Mouse (Mus musculus): ENCODE results near the gene Ush1g. TPM values are rescaled to one million over a fixed set of nuclear protein-coding genes. Genes with fewer than 3 reads are reported as not detected.

The Ush1g gene
- total and polyA plus RNA-seq, 3 experiments: not detected

GRCm38 (mm10) chr11:115344967-115345366 lies 23.1 kb upstream of the Ush1g start:
- Histone ChIP-seq H3K79me2 (ENCODE audit: control insufficient read depth, insufficient read depth, low read length, poor library complexity) (no peaks in the 10 kb centered on the region), H3K4me3 (ENCODE audit: control insufficient read depth in 1 of 2, insufficient read depth in 1 of 2, low read depth in 2 of 2, low read length in 2 of 2) (no peak overlapping the region), H3K27ac (ENCODE audit: control insufficient read depth, low read depth, low read length) (no peak overlapping the region), H3K36me3 (ENCODE audit: control insufficient read depth in 1 of 2, insufficient read depth in 2 of 2, low read length in 2 of 2) (peaks cover 0 to 2% of the 10 kb centered on the region in 2 experiments; a peak in 1 of 4 replicates), H3K9me3 (replicated peaks; ENCODE audit: insufficient read depth, low read length) (no peaks in the 10 kb centered on the region), H3K4me1 (ENCODE audit: control insufficient read depth in 1 of 2, insufficient read depth in 2 of 2, low read length in 2 of 2) (peaks cover 0 to 21% of the 10 kb centered on the region in 2 experiments; a peak in 2 of 4 replicates), H3K27me3 (ENCODE audit: control insufficient read depth in 1 of 2, insufficient read depth in 2 of 2, low read length in 2 of 2) (peaks cover 0 to 6% of the 10 kb centered on the region in 2 experiments; a peak in 2 of 4 replicates), H3K9ac (ENCODE audit: control insufficient read depth, low read depth, low read length, poor library complexity, severe bottlenecking) (no peak overlapping the region)
- DNase-seq (ENCODE audit: low read depth, low spot score): peak; percentile 69
- no peak for TF ChIP-seq MAFK (IDR thresholded peaks at IDR 0.05; ENCODE audit: borderline replicate concordance, low read depth, low read length)
- TF ChIP-seq E2F4 (IDR thresholded peaks at IDR 0.05; ENCODE audit: borderline replicate concordance, low read depth, low read length): no peak
- no peak for TF ChIP-seq UBTF (IDR thresholded peaks at IDR 0.05; ENCODE audit: borderline replicate concordance, insufficient read depth, low read depth, low read length)
- no peak for TF ChIP-seq POLR2AphosphoS5 (IDR thresholded peaks at IDR 0.05; ENCODE audit: borderline replicate concordance, low read depth, low read length)
- no peak for TF ChIP-seq CHD2 (IDR thresholded peaks at IDR 0.05; ENCODE audit: low read length)
- TF ChIP-seq NRF1 (IDR thresholded peaks at IDR 0.05; ENCODE audit: insufficient read depth, low read depth, low read length, poor library complexity, severe bottlenecking): no peak
- TF ChIP-seq ZC3H11A (IDR thresholded peaks at IDR 0.05; ENCODE audit: low read depth, low read length): no peak
- no peak for TF ChIP-seq POLR2A (IDR thresholded peaks at IDR 0.05; ENCODE audit: control insufficient read depth in 1 of 2, insufficient read depth in 1 of 2, low read depth in 1 of 2, low read length in 2 of 2, poor library complexity in 1 of 2)
- TF ChIP-seq CHD1 (IDR thresholded peaks at IDR 0.05; ENCODE audit: low read depth, low read length): no peak
- no peak for TF ChIP-seq TCF12 (IDR thresholded peaks at IDR 0.05; ENCODE audit: low read depth, low read length)
- TF ChIP-seq GABPA (IDR thresholded peaks at IDR 0.05; ENCODE audit: low read depth, low read length): no peak
- TF ChIP-seq MYC (IDR thresholded peaks at IDR 0.05; ENCODE audit: low read depth, low read length): no peak
- no peak for TF ChIP-seq RAD21 (IDR thresholded peaks at IDR 0.05; ENCODE audit: low read depth, low read length)
- TF ChIP-seq GATA1 (IDR thresholded peaks at IDR 0.05; ENCODE audit: low read depth, low read length): no peak
- TF ChIP-seq SMC3 (IDR thresholded peaks at IDR 0.05; ENCODE audit: low read depth, low read length): no peak
- TF ChIP-seq MAX (IDR thresholded peaks at IDR 0.05; ENCODE audit: low read length): no peak

GRCm38 (mm10) chr11:115341866-115342265 lies 20.0 kb upstream of the Ush1g start:
- H3K79me2 ChIP-seq (ENCODE audit: control insufficient read depth, insufficient read depth, low read length, poor library complexity): no peaks in the 10 kb centered on the region
- H3K27ac ChIP-seq (ENCODE audit: control insufficient read depth, low read depth, low read length): no peak overlapping the region
- H3K4me1 ChIP-seq (ENCODE audit: control insufficient read depth in 1 of 2, insufficient read depth in 2 of 2, low read length in 2 of 2): peaks cover 0 to 4% of the 10 kb centered on the region in 2 experiments; a peak in 1 of 4 replicates
- peaks cover 0 to 6% of the 10 kb centered on the region in 2 experiments; a peak in 2 of 4 replicates for H3K27me3 ChIP-seq (ENCODE audit: control insufficient read depth in 1 of 2, insufficient read depth in 2 of 2, low read length in 2 of 2)
- H3K9ac ChIP-seq (ENCODE audit: control insufficient read depth, low read depth, low read length, poor library complexity, severe bottlenecking): no peak overlapping the region
- no peak for TF ChIP-seq BHLHE40 (IDR thresholded peaks at IDR 0.05; ENCODE audit: borderline replicate concordance, low read depth, low read length)
- no peak for TF ChIP-seq USF2 (IDR thresholded peaks at IDR 0.05; ENCODE audit: borderline replicate concordance in 1 of 2, insufficient read depth in 1 of 2, low read depth in 1 of 2, low read length in 2 of 2)
- TF ChIP-seq JUND (IDR thresholded peaks at IDR 0.05; ENCODE audit: low read depth, low read length): no peak
- no peaks in the 10 kb centered on the region for H3K9me3 ChIP-seq (replicated peaks; ENCODE audit: insufficient read depth, low read length)
- DNase-seq (ENCODE audit: low read depth, low spot score): no peak
- H3K4me3 ChIP-seq (ENCODE audit: control insufficient read depth in 1 of 2, insufficient read depth in 1 of 2, low read depth in 2 of 2, low read length in 2 of 2): no peak overlapping the region
- no peaks in the 10 kb centered on the region for H3K36me3 ChIP-seq (ENCODE audit: control insufficient read depth in 1 of 2, insufficient read depth in 2 of 2, low read length in 2 of 2)

Measured in MEL (cell line).